Comparison of ENCODE assay signal across 9 mouse cellular contexts in the genomic region with DNA sequence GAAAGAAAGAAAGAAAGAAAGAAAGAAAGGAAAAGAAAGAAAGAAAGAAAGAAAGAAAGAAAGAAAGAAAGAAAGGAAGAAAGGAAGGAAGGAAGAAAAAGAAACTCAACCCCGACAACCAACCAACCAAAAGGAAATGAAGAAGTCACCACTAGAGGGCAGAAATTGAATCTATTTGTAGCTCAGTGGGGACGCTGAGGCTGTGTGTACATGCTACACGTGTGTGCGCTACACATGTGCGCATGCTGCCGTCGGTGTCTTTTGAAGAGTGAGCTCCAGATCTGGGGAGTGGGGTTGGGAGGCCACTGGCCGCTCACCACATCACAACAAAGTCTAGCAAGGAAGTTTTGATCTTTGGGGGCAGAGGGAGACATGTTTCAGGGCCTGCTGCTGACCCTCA. TPM values are rescaled to one million over a fixed set of nuclear protein-coding genes. Genes with fewer than 3 reads are reported as not detected.
DNase-seq lines count a peak whose midpoint lies in the region; TF ChIP-seq lines count a peak whose summit lies in the region.
"Had no signal": no experiment of that assay in that cellular context is flagged by ENCODE, and none has a peak within 500 bp of the region (broad histone marks: within the 10 kb centered on the region; RNA-seq: fewer than 3 reads in every experiment).

No protein-coding gene starts in this region.

- DNase-seq in cerebellum, adult 2 months = no peak
- no peak for DNase-seq in cerebellum, postnatal 14 days
- DNase-seq in lung, adult 2 months = no peak
- DNase-seq in lung, postnatal 14 days = no peak
- DNase-seq in embryo, embryonic 10.5 days (ENCODE audit: low spot score) = peak; percentile 74
- DNase-seq in splenic B cell, adult 2 months (ENCODE audit: low read depth, low spot score) = peak; percentile 72
- no peak for DNase-seq in urinary bladder, postnatal 14 days (ENCODE audit: low spot score)
- no peak for DNase-seq in heart, postnatal 25 days (ENCODE audit: low spot score)
- DNase-seq: liver, embryonic 13.5 days had no signal

- TF ChIP-seq POLR2A in cerebellum, adult 2 months (IDR thresholded peaks at IDR 0.05; ENCODE audit: borderline replicate concordance, insufficient read depth, low read length) = no peak
- TF ChIP-seq POLR2A in lung, adult 2 months (IDR thresholded peaks at IDR 0.05; ENCODE audit: borderline replicate concordance, extremely low read depth, low read depth, low read length) = no peak

- no peaks in the 10 kb centered on the region for H3K36me3 ChIP-seq in splenic B cell, adult 2 months (ENCODE audit: control insufficient read depth, insufficient read depth, low read length, poor library complexity, severe bottlenecking)
- H3K36me3 ChIP-seq: liver, embryonic 13.5 days had no signal

- WGBS in cerebellum, adult 2 months = 54% methylated on average over 8 of the region's 8 CpGs
- 50% methylated on average over 8 of the region's 8 CpGs for WGBS in lung, adult 2 months

- no peaks in the 10 kb centered on the region; the same call in 1 of the 2 replicates for H3K27me3 ChIP-seq in cerebellum, adult 2 months (ENCODE audit: control insufficient read depth, insufficient read depth, low read length)
- H3K27me3 ChIP-seq in splenic B cell, adult 2 months (ENCODE audit: control insufficient read depth, insufficient read depth, low read length, poor library complexity, severe bottlenecking) = no peaks in the 10 kb centered on the region
- H3K27me3 ChIP-seq: liver, embryonic 13.5 days had no signal

- H3K27ac ChIP-seq in cerebellum, adult 2 months (ENCODE audit: insufficient read depth, low read length) = no peak overlapping the region
- H3K27ac ChIP-seq: liver, embryonic 13.5 days had no signal

- no peak overlapping the region for H3K4me3 ChIP-seq in cerebellum, adult 2 months (replicated peaks; ENCODE audit: insufficient read depth, low read depth, low read length)
- no peak overlapping the region for H3K4me3 ChIP-seq in lung, adult 2 months (replicated peaks; ENCODE audit: extremely low read depth, low read depth, low read length)
- H3K4me3 ChIP-seq: liver, embryonic 13.5 days had no signal

- TF ChIP-seq CTCF in cerebellum, adult 2 months (IDR thresholded peaks at IDR 0.05; ENCODE audit: borderline replicate concordance, insufficient read depth, low read depth, low read length) = peak; percentile 47
- TF ChIP-seq CTCF in lung, adult 2 months (IDR thresholded peaks at IDR 0.05; ENCODE audit: insufficient read depth, low read length) = peak; percentile 45

- no peaks in the 10 kb centered on the region for H3K4me1 ChIP-seq in cerebellum, adult 2 months (ENCODE audit: control insufficient read depth, insufficient read depth, low read length)
- peaks cover 10% of the 10 kb centered on the region for H3K4me1 ChIP-seq in lung, adult 2 months (ENCODE audit: control insufficient read depth, insufficient read depth, low read length)

- intact Hi-C loops in heart, postnatal 25 days (cut with DNase I) = no loop called here

RNA-seq across cellular contexts. Expression of a gene that starts 38.9 kb away (rescaled TPM):
- polyA plus RNA-seq in cerebellum, adult 2 months (2012; rRNA removed) = 3.9 and 5.3 TPM in 2 replicates
- 18.5 and 24.4 TPM in 2 replicates for polyA plus RNA-seq in lung, adult 2 months (2012; rRNA removed)
- total RNA-seq in heart, postnatal 25 days (2021) = 100 to 1,000 TPM; 132 to 168 TPM

Comparison
In these comparisons a context has a peak if more than half of its experiments do, and no peak if none do; other contexts are left out.
1. DNase-seq: peak in embryo, embryonic 10.5 days (single experiment) and splenic B cell, adult 2 months (single experiment); none in cerebellum, adult 2 months (0 of 2), cerebellum, postnatal 14 days (0 of 2), lung, adult 2 months (single experiment), lung, postnatal 14 days (single experiment), urinary bladder, postnatal 14 days (single experiment) and heart, postnatal 25 days (single experiment).